In genomic region chr14:51388222-51388621, GRCm38 (mm10) we compare ENCODE assay signal across 21 mouse cellular contexts. TPM values are rescaled to one million over a fixed set of nuclear protein-coding genes. Genes with fewer than 3 reads are reported as not detected.
DNase-seq lines count a peak whose midpoint lies in the region; ATAC-seq lines count a peak whose summit lies in the region.
"Had no signal": no experiment of that assay in that cellular context is flagged by ENCODE, and none has a peak within 500 bp of the region (broad histone marks: within the 10 kb centered on the region; RNA-seq: fewer than 3 reads in every experiment).

No protein-coding gene starts in this region.

- H3K9ac ChIP-seq in kidney, embryonic 14.5 days (ENCODE audit: low read depth, low read length): no peak overlapping the region
- H3K9ac ChIP-seq: forebrain, postnatal 0 days; hindbrain, embryonic 12.5 days; liver, embryonic 13.5 days; stomach, embryonic 15.5 days had no signal

- DNase-seq in kidney, postnatal 10 days: no peak
- DNase-seq in CD4-positive helper T cell, adult 2 months (ENCODE audit: low read depth, low spot score): peak; percentile 40
- peak; percentile 54 for DNase-seq in R1 (ENCODE audit: low read depth, low spot score)
- no peak for DNase-seq in cerebellum, postnatal 25 days
- DNase-seq in right cerebral cortex, adult 2 months (ENCODE audit: low spot score in 2 of 2): no peak
- DNase-seq: adrenal gland, postnatal 10 days; cerebellum, postnatal 10 days; forebrain, postnatal 0 days; gastrocnemius, postnatal 36 days; kidney, postnatal 14 days; liver, embryonic 13.5 days; thymus, postnatal 25 days had no signal

- no peaks in the 10 kb centered on the region for H3K27me3 ChIP-seq in kidney, embryonic 14.5 days (ENCODE audit: control insufficient read depth, insufficient read depth, low read length)
- H3K27me3 ChIP-seq: hindbrain, embryonic 12.5 days; liver, embryonic 13.5 days; stomach, embryonic 15.5 days had no signal

- H3K36me3 ChIP-seq in kidney, embryonic 14.5 days (ENCODE audit: control insufficient read depth, insufficient read depth, low read length): no peaks in the 10 kb centered on the region
- H3K36me3 ChIP-seq: hindbrain, embryonic 12.5 days; liver, embryonic 13.5 days; stomach, embryonic 15.5 days had no signal

- no peak overlapping the region for H3K4me2 ChIP-seq in kidney, embryonic 14.5 days (replicated peaks; ENCODE audit: low read depth, low read length)
- H3K4me2 ChIP-seq: hindbrain, embryonic 12.5 days; liver, embryonic 13.5 days; stomach, embryonic 15.5 days had no signal

- H3K9me3 ChIP-seq in kidney, embryonic 14.5 days (ENCODE audit: control insufficient read depth, low read length): peaks cover 12% of the 10 kb centered on the region; the same call in 1 of the 2 replicates
- H3K9me3 ChIP-seq: stomach, embryonic 15.5 days had no signal

- peak; percentile 43; the same call in 1 of the 2 replicates for ATAC-seq in kidney, embryonic 14.5 days (ENCODE audit: low FRiP score, low TSS enrichment)
- peak; percentile 30; the same call in 1 of the 2 replicates for ATAC-seq in megakaryocyte progenitor cell, adult 5-6 weeks (replicated peaks; ENCODE audit: poor library complexity)
- ATAC-seq: forebrain, postnatal 0 days; lung, postnatal 0 days had no signal

- no peak overlapping the region for H3K4me3 ChIP-seq in kidney, embryonic 14.5 days (ENCODE audit: low read length)
- H3K4me3 ChIP-seq: hindbrain, embryonic 12.5 days; liver, embryonic 13.5 days; stomach, embryonic 15.5 days had no signal

- H3K4me1 ChIP-seq in kidney, embryonic 14.5 days (ENCODE audit: control insufficient read depth, insufficient read depth, low read length): no peaks in the 10 kb centered on the region
- H3K4me1 ChIP-seq: hindbrain, embryonic 12.5 days; liver, embryonic 13.5 days; stomach, embryonic 15.5 days had no signal

- 95% methylated on average over 9 of the region's 9 CpGs for WGBS in kidney, embryonic 14.5 days

- no peak overlapping the region for H3K27ac ChIP-seq in kidney, embryonic 14.5 days (ENCODE audit: low read depth, low read length)
- H3K27ac ChIP-seq: hindbrain, embryonic 12.5 days; liver, embryonic 13.5 days; stomach, embryonic 15.5 days had no signal

RNA-seq across cellular contexts. Expression of gene Vmn2r88, which starts 22.4 kb away (rescaled TPM):
- not detected in 2 replicates for polyA plus RNA-seq in kidney, embryonic 14.5 days (2014; fragmentation: Nextera tagmentation; extraction: Ambion mirVana)
- not detected in 2 replicates for total RNA-seq in megakaryocyte progenitor cell, adult 5-6 weeks (2015)
- total RNA-seq in megakaryocyte progenitor cell, adult 5-6 weeks (2017): not detected in 2 replicates
- total RNA-seq: adrenal gland, postnatal 10 days; forebrain, postnatal 0 days; gastrocnemius, postnatal 36 days; layer of hippocampus, postnatal 25 days; left cerebral cortex, postnatal 36 days had no signal
- polyA plus RNA-seq: forebrain, postnatal 0 days; heart, embryonic 14.5 days; hindbrain, embryonic 12.5 days; liver, embryonic 13.5 days; lung, postnatal 0 days; small intestine, adult 2 months; stomach, embryonic 15.5 days had no signal

RNA-seq across cellular contexts. Expression of gene Gm7247, which starts 26.7 kb away (rescaled TPM):
- polyA plus RNA-seq in kidney, embryonic 14.5 days (2014; fragmentation: Nextera tagmentation; extraction: Ambion mirVana): not detected in 2 replicates
- total RNA-seq in megakaryocyte progenitor cell, adult 5-6 weeks (2015): not detected in 2 replicates
- total RNA-seq in megakaryocyte progenitor cell, adult 5-6 weeks (2017): not detected in 2 replicates
- total RNA-seq: adrenal gland, postnatal 10 days; forebrain, postnatal 0 days; gastrocnemius, postnatal 36 days; layer of hippocampus, postnatal 25 days; left cerebral cortex, postnatal 36 days had no signal
- polyA plus RNA-seq: forebrain, postnatal 0 days; heart, embryonic 14.5 days; hindbrain, embryonic 12.5 days; liver, embryonic 13.5 days; lung, postnatal 0 days; small intestine, adult 2 months; stomach, embryonic 15.5 days had no signal

Comparison
In these comparisons a context has a peak if more than half of its experiments do, and no peak if none do; other contexts are left out.
1. DNase-seq: peak in CD4-positive helper T cell, adult 2 months (single experiment) and R1 (single experiment); none in kidney, postnatal 10 days (single experiment), cerebellum, postnatal 25 days (0 of 2) and right cerebral cortex, adult 2 months (0 of 2).